Mouse (Mus musculus) kidney, adult 18-20 months (tissue): ENCODE measurements around the gene Lrp5.
"Not testable (repeated sequence)": the region's sequence is repeated elsewhere in the genome, so short reads cannot be mapped to it uniquely, and the experiment has no call there.

Experiments
- DNase-seq: peaks from one replicate; pipeline ENCODE4 v3.0.0; 2021

Gene Lrp5

DNA sequence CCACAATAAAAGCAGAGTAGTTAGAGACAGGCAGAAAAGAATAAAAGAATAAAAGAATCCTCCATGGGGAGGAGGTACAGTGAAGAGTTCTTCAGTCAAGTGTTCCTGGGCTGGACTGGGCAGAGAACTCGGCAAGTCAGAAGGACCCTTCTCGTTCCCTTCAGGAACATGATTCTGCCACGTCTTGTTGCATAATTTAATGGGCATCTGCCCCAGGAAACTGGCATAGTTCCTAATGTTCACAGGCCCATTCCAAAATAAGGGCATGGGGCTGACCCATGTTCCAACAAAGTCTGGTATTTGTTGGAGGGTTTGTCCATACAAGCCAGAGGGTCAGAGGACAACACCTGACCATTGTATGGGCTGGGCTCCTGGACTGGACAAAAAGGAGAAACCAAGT is 8.6 kb upstream of the Lrp5 start:
- no peak for DNase-seq

GRCm38 (mm10) chr19:3694476-3694875 is 8.1 kb upstream of the Lrp5 start:
- no peak for DNase-seq

DNA sequence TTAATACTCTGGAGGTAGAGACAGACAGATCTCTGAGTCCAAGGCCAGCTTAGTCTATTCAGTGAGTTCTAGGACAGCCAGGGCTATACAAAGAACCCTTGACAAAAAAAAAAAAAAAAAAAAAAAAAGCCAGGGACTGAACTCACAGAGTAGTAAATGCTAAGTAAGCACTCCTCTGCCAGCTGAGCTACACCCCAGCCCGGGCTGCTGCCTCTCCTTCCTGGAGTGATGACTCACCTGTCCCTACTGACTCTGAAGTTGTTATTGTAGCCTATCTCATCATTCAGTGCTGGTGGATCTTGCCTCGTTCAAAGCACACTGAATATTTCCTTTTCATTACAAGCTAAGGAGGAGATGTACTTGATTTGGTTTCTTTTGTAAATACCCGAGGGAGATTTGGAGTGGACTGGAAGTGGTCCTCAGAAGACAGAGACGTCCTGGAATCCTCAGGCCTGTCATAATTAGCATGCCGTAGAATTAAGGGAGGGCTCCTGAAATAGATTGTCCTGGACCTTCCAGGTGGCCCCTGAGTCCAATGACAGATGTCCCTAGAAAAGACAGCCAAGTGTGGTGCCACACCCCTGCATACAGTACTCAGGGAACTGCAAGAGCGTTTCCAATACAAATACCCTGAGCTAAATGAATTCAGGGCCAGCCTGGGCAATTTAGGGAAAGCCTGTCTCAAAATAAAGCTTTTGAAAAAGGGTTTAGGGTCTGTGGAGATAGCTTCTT is 6.2 kb upstream of the Lrp5 start:
- DNase-seq = no peak

DNA sequence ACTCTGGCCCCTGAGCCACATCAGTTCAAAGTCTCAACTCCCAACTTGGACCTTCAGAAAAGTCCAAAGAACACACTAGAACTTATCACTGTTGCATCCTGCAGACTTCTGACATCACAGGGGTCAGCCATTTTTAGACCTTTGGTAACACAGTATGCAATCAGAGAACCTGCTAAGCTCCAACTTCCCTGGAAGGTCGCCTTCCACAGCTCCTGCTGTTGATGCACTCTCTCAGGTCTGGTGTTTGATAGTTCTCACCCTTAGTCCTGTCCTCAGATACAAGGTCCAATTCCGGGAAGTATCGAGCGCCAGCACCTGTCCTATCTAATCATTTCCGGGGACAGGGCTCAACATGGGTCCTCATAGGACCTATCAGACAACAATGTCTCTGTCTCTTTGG is 5.0 kb upstream of the Lrp5 start:
- DNase-seq = no peak

DNA sequence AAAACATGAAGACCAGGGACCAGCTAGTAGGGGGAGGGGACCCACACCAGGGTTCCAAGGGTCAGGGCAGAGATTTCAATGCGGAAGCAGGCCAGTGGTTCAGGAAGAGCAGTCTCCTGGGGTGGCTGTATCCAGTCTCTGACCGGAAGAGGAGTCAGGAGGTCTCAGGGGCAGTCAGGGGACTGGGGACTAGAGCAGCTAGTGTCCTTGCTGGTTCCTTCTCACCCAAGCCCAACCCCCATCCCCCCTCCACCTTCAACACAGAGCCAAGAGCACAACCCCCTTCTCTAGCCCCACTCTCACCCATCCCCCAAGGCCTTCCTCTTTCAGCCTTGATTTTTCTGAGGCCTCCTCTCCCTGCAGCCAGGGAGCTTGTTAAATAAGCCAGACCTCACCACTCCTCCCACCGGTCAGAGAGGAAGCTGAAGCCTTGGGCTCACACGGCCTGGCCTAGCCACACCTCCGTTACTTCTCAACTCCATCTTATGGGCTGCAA is 1.4 kb upstream of the Lrp5 start:
- peak; percentile 40 for DNase-seq

DNA sequence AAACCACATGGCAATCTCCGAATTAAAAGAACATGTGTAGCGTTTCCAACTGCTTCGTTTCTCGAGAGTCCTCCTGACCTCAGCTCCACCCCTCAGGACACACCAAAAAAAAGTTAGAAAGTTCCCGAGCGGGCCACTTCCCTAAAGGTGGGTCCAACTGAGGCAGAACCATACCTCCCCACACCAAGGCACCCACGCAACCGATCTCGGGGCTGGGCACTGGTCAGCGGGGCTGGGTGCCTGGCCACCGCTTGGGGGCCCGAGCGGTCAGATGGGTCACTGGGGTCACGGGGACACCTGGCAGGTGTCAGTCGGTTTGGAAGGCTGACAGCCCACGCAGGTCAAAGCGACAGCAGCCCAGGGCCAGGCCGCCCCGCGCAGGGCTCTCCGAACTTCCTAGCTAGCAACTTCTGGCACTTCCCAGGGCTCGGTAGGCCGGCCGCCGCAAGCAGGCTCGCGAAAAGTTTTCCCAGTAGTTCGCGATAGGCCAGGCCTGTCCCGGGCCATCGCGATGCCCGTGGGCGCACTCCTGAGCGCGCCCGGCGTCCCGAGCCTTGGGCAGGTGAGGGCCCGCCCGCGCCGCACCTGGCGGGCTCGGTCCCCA is 651 bp downstream of the Lrp5 start:
- peak; percentile 54 for DNase-seq

GRCm38 (mm10) chr19:3684957-3685580 is 1.3 kb downstream of the Lrp5 start:
- peak; percentile 38 for DNase-seq

- no peak for DNase-seq
These were observed 1.9 kb downstream of the Lrp5 start for GRCm38 (mm10) chr19:3684414-3684813.

GRCm38 (mm10) chr19:3681310-3681934 is 4.9 kb downstream of the Lrp5 start:
- peak; percentile 91 for DNase-seq

GRCm38 (mm10) chr19:3680732-3681131 is 5.6 kb downstream of the Lrp5 start:
- peak; percentile 42 for DNase-seq

DNA sequence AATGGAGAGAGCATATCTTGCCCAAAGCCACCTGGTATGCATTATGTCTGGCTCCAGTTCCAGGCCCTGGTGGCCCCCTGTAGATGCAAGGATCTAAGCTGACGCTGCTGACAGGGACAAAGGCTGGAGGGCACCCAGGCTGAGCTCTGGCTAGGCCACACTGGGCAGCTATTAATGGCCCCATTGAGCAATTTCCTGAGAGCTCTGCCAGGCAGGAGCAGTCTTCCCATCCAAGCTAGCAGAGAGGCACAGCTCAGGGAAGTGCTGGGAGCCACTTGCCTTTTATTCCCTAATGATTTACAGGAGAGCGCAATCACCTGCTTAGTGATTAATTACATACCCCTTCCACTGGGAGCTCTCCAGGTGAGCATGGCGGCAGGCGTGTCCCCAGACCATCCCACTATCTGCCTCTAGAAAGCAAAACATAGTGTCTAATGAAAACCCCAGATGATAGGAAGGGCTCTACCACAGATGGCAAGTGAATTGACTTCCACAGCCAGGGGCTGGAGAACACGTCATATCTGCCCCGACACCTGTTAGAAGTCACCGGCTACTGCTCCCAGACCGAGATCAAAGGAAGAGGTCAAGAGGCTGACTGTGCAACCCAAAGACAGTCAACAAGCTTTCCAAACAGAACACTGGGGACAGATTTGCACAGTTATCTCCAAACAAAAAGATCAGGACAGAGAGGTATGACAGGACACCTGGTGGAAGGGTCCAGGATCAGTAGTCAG is 12.1 kb downstream of the Lrp5 start:
- peak; percentile 47 for DNase-seq

DNA sequence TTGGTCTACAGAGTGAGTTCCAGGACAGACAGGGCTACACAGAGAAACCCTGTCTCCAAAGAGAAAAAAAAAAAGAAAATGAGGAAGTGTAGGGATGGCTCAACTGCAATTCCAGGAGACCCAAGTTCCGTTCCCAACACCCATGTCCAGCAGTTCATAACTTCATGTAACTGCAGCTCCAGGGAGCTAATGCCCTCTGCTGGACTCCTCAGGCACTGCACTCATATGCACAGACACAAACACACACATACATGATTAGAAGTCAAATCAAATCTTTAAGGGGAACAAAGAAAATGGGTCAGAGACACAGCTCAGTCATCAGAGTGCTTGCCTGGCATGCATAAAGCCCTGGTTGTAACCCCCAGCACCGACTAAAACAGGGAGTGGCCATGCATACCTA is 13.2 kb downstream of the Lrp5 start:
- DNase-seq = no peak

GRCm38 (mm10) chr19:3669100-3669499 is 17.3 kb downstream of the Lrp5 start:
- DNase-seq = peak; percentile 43

- no peak for DNase-seq
These were observed 17.8 kb downstream of the Lrp5 start for GRCm38 (mm10) chr19:3668551-3668950.

GRCm38 (mm10) chr19:3667979-3668378 is 18.4 kb downstream of the Lrp5 start:
- DNase-seq = no peak

DNA sequence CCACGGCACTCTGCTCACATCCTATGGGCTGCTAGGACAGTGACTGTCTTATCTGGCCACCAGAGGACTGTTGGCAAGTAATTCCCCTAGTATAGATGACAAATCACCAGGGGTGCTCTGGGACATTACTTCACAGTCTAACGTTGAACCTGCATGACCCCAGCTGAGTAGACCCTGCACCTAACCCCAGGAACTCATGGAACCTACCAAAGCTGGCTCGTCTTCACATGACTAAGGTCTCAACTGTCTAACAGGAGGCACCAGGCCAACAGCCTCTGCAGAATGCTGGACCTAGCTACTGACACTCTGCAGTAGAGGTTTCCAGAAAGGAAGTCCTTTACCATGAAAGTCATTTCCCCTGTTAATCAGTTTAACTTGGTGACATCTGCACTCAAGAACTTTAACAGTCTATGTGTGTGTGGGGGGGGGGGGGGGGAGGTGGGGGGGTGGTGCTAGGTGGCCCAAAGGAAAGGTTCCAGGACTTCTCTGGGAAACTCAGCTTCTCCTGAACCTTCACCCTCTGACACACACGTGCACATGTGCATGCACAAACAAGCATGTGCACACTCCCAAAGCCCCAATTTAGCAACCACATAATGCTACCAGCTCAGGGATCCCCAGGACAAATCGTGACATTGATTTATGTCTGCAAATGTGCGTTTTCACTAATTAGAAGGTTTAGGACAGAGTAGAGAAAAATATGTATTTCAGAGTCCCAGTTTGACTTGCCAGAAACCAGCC is 19.0 kb downstream of the Lrp5 start:
- DNase-seq = no peak

- DNase-seq = no peak
These were observed 19.7 kb downstream of the Lrp5 start for GRCm38 (mm10) chr19:3666632-3667031.

GRCm38 (mm10) chr19:3665510-3665909 is 20.9 kb downstream of the Lrp5 start:
- peak; percentile 48 for DNase-seq

GRCm38 (mm10) chr19:3657947-3658346 is 28.4 kb downstream of the Lrp5 start:
- DNase-seq = no peak

DNA sequence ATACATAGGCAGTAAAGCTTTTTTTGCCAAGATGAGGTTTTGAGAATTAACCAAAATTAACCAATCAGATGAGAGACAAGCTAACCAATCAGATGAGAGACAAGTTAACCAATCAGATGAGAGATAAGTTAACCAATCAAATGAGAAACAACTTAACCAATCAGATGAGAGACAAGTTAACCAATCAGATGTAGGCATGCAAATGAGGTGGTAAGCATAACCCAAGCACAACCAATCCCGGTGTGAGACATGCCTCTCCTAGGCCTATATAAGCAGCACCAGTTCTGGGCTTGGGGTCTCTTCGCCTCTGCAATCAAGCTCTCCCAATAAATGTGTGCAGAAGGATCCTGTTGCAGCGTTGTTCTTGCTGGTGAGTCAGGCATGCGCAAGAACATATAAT is 29.3 kb downstream of the Lrp5 start:
- DNase-seq = not testable (repeated sequence)

DNA sequence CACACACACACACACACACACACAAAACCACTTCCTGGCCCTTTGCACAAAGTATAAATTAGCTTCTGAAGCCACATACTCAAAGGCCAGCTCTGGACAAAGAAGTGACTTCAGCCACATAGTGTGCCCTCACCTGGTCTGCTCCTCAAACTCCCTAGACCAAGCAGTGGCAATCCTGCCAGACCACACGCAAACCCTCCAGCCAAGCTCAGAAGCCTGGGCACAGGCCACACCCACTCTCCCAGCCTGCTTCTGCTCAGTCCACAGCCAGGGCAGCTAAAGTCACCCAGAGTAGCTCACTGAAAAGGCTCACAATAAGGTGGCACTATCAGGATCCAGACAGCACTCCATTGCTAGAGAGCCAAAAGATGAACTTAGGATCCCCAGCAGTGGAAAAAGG is 30.2 kb downstream of the Lrp5 start:
- no peak for DNase-seq

DNA sequence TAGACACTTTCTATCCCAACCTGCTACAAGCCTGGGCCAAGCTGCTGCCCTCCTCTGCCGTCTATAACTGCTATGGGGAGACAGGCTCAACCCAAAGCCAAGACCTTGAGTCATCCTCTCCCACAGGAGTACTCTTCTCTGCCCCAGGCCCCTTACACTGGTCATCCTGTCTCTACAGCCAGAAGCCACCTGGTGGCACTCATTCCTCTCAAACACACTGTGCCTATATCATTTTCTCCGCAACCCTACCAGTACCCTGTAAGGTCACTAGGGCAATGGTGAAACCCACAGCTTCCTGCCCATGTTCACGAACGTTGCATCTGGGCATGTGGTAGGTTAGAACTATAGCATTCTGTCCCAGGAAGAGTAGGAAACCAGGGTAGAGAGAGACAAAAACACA is 31.4 kb downstream of the Lrp5 start:
- DNase-seq = no peak
